In the genomic region with DNA sequence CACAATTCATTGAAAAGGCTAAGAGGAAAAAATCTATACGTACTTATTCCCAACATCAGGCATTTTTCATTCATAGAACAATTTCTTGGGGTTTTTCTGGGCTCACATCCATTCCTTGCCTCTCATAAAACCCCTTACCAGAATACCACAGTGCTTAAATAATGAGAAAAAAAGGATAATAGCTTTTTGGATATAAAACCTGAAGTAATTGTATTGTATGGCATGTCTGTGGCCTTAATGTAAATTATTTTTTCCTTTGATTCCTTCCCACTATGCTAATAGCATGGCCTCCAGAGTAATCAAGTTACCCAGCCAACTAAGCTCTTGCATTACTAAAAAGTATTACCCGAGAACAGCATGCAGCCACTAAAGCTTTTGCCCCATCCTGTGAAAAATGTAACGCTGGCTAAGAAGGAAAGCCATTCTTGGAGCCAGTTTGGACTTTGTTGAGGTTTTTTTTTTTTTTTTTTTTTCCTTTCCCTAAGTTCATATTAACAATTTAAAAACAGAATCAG, we compare ENCODE assay signal across 21 mouse cellular contexts.
"Had no signal": no experiment of that assay in that cellular context is flagged by ENCODE, and none has a peak within 500 bp of the region (broad histone marks: within the 10 kb centered on the region; RNA-seq: fewer than 3 reads in every experiment).

No protein-coding gene starts in this region.

- DNase-seq: kidney, adult 2 months; kidney, postnatal 25 days; layer of hippocampus, adult 9-11 months; liver, postnatal 0 days; lung, embryonic 14.5 days; retina, postnatal 1 day; right cerebral cortex, postnatal 25 days; spleen, adult 18-20 months; thymus, postnatal 25 days had no signal

- H3K4me1 ChIP-seq: neural tube, embryonic 13.5 days; stomach, embryonic 15.5 days had no signal

- H3K27me3 ChIP-seq: limb, embryonic 12.5 days; neural tube, embryonic 13.5 days; stomach, embryonic 15.5 days had no signal

- ATAC-seq: intestine, embryonic 16.5 days; liver, postnatal 0 days; lung, postnatal 0 days had no signal

- H3K27ac ChIP-seq: kidney, postnatal 0 days; layer of hippocampus, adult 2 months; limb, embryonic 12.5 days; liver, embryonic 14.5 days; macrophage; midbrain, embryonic 12.5 days; neural tube, embryonic 13.5 days; stomach, embryonic 15.5 days had no signal

- H3K4me2 ChIP-seq: limb, embryonic 12.5 days; liver, embryonic 11.5 days; lung, embryonic 14.5 days; midbrain, embryonic 12.5 days; neural tube, embryonic 13.5 days; stomach, embryonic 15.5 days had no signal

- H3K9me3 ChIP-seq: limb, embryonic 12.5 days; midbrain, embryonic 12.5 days; neural tube, embryonic 13.5 days; stomach, embryonic 15.5 days had no signal

- H3K9ac ChIP-seq: limb, embryonic 12.5 days; liver, embryonic 14.5 days; liver, postnatal 0 days; lung, embryonic 14.5 days; midbrain, embryonic 12.5 days; neural tube, embryonic 13.5 days; stomach, embryonic 15.5 days had no signal

- H3K4me3 ChIP-seq: layer of hippocampus, adult 2 months; limb, embryonic 12.5 days; midbrain, embryonic 12.5 days; myocyte; neural tube, embryonic 13.5 days; stomach, embryonic 15.5 days had no signal

- H3K36me3 ChIP-seq: limb, embryonic 12.5 days; midbrain, embryonic 12.5 days; neural tube, embryonic 13.5 days; stomach, embryonic 15.5 days had no signal
